Mouse (Mus musculus) embryonic facial prominence, embryonic 13.5 days (tissue): ENCODE data around the gene Akain1. TPM values are rescaled to one million over a fixed set of nuclear protein-coding genes. Genes with fewer than 3 reads are reported as not detected.

Source experiments
- ATAC-seq: fragments of 200-750 bp; cut with Nextera tagmentation; 2 replicates; pipeline ENCODE4 v1.8.0; 2017; ENCODE audit warnings: low read depth; ENCODE audit not compliant: insufficient number of reproducible peaks, insufficient read depth, low FRiP score, low TSS enrichment
- H3K27ac ChIP-seq: fragments of 300-500 bp; sonication (generic); 2 replicates; pipeline ENCODE4 v1.5.1; 2015; ENCODE audit warnings: moderate library complexity, mild to moderate bottlenecking, inconsistent platforms
- H3K27me3 ChIP-seq: fragments of 300-500 bp; sonication (generic); 2 replicates; pipeline ENCODE4 v1.6.1; 2015; ENCODE audit warnings: mild to moderate bottlenecking, inconsistent platforms
- H3K36me3 ChIP-seq: fragments of 300-500 bp; sonication (generic); 2 replicates; pipeline ENCODE4 v1.6.1; 2015; ENCODE audit warnings: mild to moderate bottlenecking, inconsistent platforms
- H3K4me1 ChIP-seq: fragments of 300-500 bp; sonication (generic); 2 replicates; pipeline ENCODE4 v1.6.1; 2015; ENCODE audit warnings: inconsistent platforms
- H3K4me2 ChIP-seq: fragments of 300-500 bp; sonication (generic); 2 replicates; pipeline ENCODE4 v1.6.1; 2015; ENCODE audit warnings: moderate library complexity, mild to moderate bottlenecking, inconsistent platforms
- H3K4me3 ChIP-seq: fragments of 300-500 bp; sonication (generic); 2 replicates; pipeline ENCODE4 v1.5.1; 2015; ENCODE audit warnings: mild to moderate bottlenecking, inconsistent platforms
- H3K9ac ChIP-seq: fragments of 300-500 bp; sonication (generic); 2 replicates; pipeline ENCODE4 v1.6.1; 2015; ENCODE audit warnings: mild to moderate bottlenecking, inconsistent platforms
- H3K9me3 ChIP-seq: fragments of 300-500 bp; sonication (generic); 2 replicates; pipeline ENCODE4 v1.6.1; 2016; ENCODE audit warnings: inconsistent platforms
- WGBS: fragments of 180-500 bp; shearing (Covaris S2); methylation state at CpG from one replicate; pipeline ENCODE4 v1.1.7; 2015; ENCODE audit warnings: mixed read lengths; 5-methylcytosine and 5-hydroxymethylcytosine counted together
- polyA plus RNA-seq: library from polyadenylated mRNA; unstranded; fragments of >200 nt; fragmentation: Nextera tagmentation; extraction: Ambion mirVana; gene quantifications from 2 replicates; pipeline ENCODE4 v1.2.1, GENCODE M21; 2015

Akain1 gene
- polyA plus RNA-seq: not detected in 2 replicates

GRCm38 (mm10) chr17:69438990-69439491, at the start of gene Akain1:
Gene Akain1, plus strand, starts transcription at chr17:69439326.
- Histone ChIP-seq H3K27ac (no peak within 1 kb of the TSS), H3K4me2 (peak within 1 kb of the TSS; percentile 74), H3K4me3 (peak within 1 kb of the TSS; percentile 44), H3K4me1 (peaks cover 14% of the 10 kb centered on the region), H3K9me3 (no peaks in the 10 kb centered on the region), H3K36me3 (no peaks in the 10 kb centered on the region), H3K27me3 (peaks cover 63% of the 10 kb centered on the region), H3K9ac (peak within 1 kb of the TSS; percentile 36; the same call in 1 of the 2 replicates)
- WGBS: under 1% methylated on average over 40 of the region's 44 CpGs
- peak; percentile 86 for ATAC-seq

- H3K36me3 ChIP-seq: 0 out of 2 replicates have a peak, but pooled peaks cover 2% of the 10 kb centered on the region
- H3K4me3 ChIP-seq: no peak overlapping the region
- 0 out of 2 replicates have a peak, but pooled peaks have one; percentile 43 for ATAC-seq
- H3K9ac ChIP-seq: no peak overlapping the region
- H3K9me3 ChIP-seq: no peaks in the 10 kb centered on the region
- H3K27me3 ChIP-seq: no peaks in the 10 kb centered on the region
- H3K27ac ChIP-seq: no peak overlapping the region
- H3K4me1 ChIP-seq: no peaks in the 10 kb centered on the region
- WGBS: 31% methylated on average over 16 of the region's 16 CpGs
- peak overlapping the region; percentile 39; the same call in 1 of the 2 replicates for H3K4me2 ChIP-seq
These were observed 42.7 kb upstream of the Akain1 start for GRCm38 (mm10) chr17:69396147-69397033.

GRCm38 (mm10) chr17:69397163-69397562, 42.0 kb upstream of the Akain1 start:
- no peak overlapping the region for H3K9ac ChIP-seq
- no peak overlapping the region for H3K27ac ChIP-seq
- no peaks in the 10 kb centered on the region for H3K36me3 ChIP-seq
- no peak for ATAC-seq
- no peaks in the 10 kb centered on the region for H3K4me1 ChIP-seq
- WGBS: 56% methylated on average over 5 of the region's 5 CpGs
- H3K9me3 ChIP-seq: no peaks in the 10 kb centered on the region
- no peak overlapping the region for H3K4me3 ChIP-seq
- no peak overlapping the region for H3K4me2 ChIP-seq
- no peaks in the 10 kb centered on the region for H3K27me3 ChIP-seq

- no peak overlapping the region for H3K9ac ChIP-seq
- no peaks in the 10 kb centered on the region for H3K4me1 ChIP-seq
- ATAC-seq: no peak
- H3K36me3 ChIP-seq: no peaks in the 10 kb centered on the region
- H3K4me3 ChIP-seq: no peak overlapping the region
- H3K27me3 ChIP-seq: no peaks in the 10 kb centered on the region
- no peaks in the 10 kb centered on the region for H3K9me3 ChIP-seq
- H3K27ac ChIP-seq: no peak overlapping the region
- no peak overlapping the region for H3K4me2 ChIP-seq
These were observed 41.0 kb upstream of the Akain1 start for GRCm38 (mm10) chr17:69398092-69398491.

- Histone ChIP-seq H3K36me3 (no peaks in the 10 kb centered on the region), H3K9ac (no peak overlapping the region), H3K4me1 (no peaks in the 10 kb centered on the region), H3K27me3 (no peaks in the 10 kb centered on the region), H3K27ac (no peak overlapping the region), H3K9me3 (no peaks in the 10 kb centered on the region), H3K4me3 (no peak overlapping the region), H3K4me2 (no peak overlapping the region)
- 83% methylated on average over 2 of the region's 2 CpGs for WGBS
- ATAC-seq: no peak
These were observed 38.0 kb upstream of the Akain1 start for GRCm38 (mm10) chr17:69401146-69401545.

- H3K9me3 ChIP-seq: no peaks in the 10 kb centered on the region
- no peaks in the 10 kb centered on the region for H3K4me1 ChIP-seq
- peak overlapping the region; percentile 84 for H3K4me3 ChIP-seq
- H3K27ac ChIP-seq: no peak overlapping the region
- H3K4me2 ChIP-seq: peak overlapping the region; percentile 74
- H3K27me3 ChIP-seq: no peaks in the 10 kb centered on the region
- ATAC-seq: no peak
- peak overlapping the region; percentile 91 for H3K9ac ChIP-seq
- no peaks in the 10 kb centered on the region for H3K36me3 ChIP-seq
These were observed 23.0 kb upstream of the Akain1 start for GRCm38 (mm10) chr17:69416163-69416562.

GRCm38 (mm10) chr17:69416920-69417661, 22.0 kb upstream of the Akain1 start:
- Histone ChIP-seq H3K4me2 (peak overlapping the region; percentile 74), H3K4me1 (no peaks in the 10 kb centered on the region), H3K27me3 (no peaks in the 10 kb centered on the region), H3K36me3 (no peaks in the 10 kb centered on the region), H3K9ac (peak overlapping the region; percentile 91), H3K27ac (peak overlapping the region; percentile 95), H3K9me3 (no peaks in the 10 kb centered on the region), H3K4me3 (peak overlapping the region; percentile 84)
- under 1% methylated on average over 56 of the region's 56 CpGs for WGBS
- peak; percentile 99 for ATAC-seq

- peak overlapping the region; percentile 95 for H3K27ac ChIP-seq
- ATAC-seq: peak; percentile 26
- H3K4me1 ChIP-seq: no peaks in the 10 kb centered on the region
- peak overlapping the region; percentile 74 for H3K4me2 ChIP-seq
- H3K9ac ChIP-seq: peak overlapping the region; percentile 91
- 4% methylated on average over 26 of the region's 26 CpGs for WGBS
- H3K27me3 ChIP-seq: no peaks in the 10 kb centered on the region
- no peaks in the 10 kb centered on the region for H3K36me3 ChIP-seq
- H3K9me3 ChIP-seq: no peaks in the 10 kb centered on the region
- H3K4me3 ChIP-seq: peak overlapping the region; percentile 84
These were observed 21.3 kb upstream of the Akain1 start for GRCm38 (mm10) chr17:69417724-69418373.

GRCm38 (mm10) chr17:69421592-69421991, 17.5 kb upstream of the Akain1 start:
- 11% methylated on average over 1 of the region's 1 CpGs for WGBS
- H3K27me3 ChIP-seq: no peaks in the 10 kb centered on the region
- no peak for ATAC-seq

GRCm38 (mm10) chr17:69437836-69438235, 1.3 kb upstream of the Akain1 start:
- Histone ChIP-seq H3K9ac (no peak overlapping the region), H3K4me1 (peaks cover 14% of the 10 kb centered on the region), H3K36me3 (no peaks in the 10 kb centered on the region), H3K27me3 (peaks cover 59% of the 10 kb centered on the region), H3K9me3 (no peaks in the 10 kb centered on the region), H3K4me2 (no peak overlapping the region), H3K27ac (no peak overlapping the region), H3K4me3 (no peak overlapping the region)
- ATAC-seq: no peak
- WGBS: 70% methylated on average over 5 of the region's 5 CpGs

More at GRCm38 (mm10) chr17:69421592-69421991, 17.5 kb upstream of the Akain1 start:
- H3K4me2 ChIP-seq: no peak overlapping the region
- H3K9me3 ChIP-seq: no peaks in the 10 kb centered on the region
- no peak overlapping the region for H3K27ac ChIP-seq
- no peaks in the 10 kb centered on the region for H3K36me3 ChIP-seq
- no peak overlapping the region for H3K9ac ChIP-seq
- H3K4me3 ChIP-seq: no peak overlapping the region
- H3K4me1 ChIP-seq: no peaks in the 10 kb centered on the region

GRCm38 (mm10) chr17:69438486-69438885, 640 bp upstream of the Akain1 start:
- H3K4me3 ChIP-seq: peak overlapping the region; percentile 44
- 30% methylated on average over 14 of the region's 14 CpGs for WGBS
- no peaks in the 10 kb centered on the region for H3K9me3 ChIP-seq
- peak overlapping the region; percentile 74 for H3K4me2 ChIP-seq
- peaks cover 61% of the 10 kb centered on the region for H3K27me3 ChIP-seq
- H3K4me1 ChIP-seq: peaks cover 14% of the 10 kb centered on the region
- H3K9ac ChIP-seq: no peak overlapping the region; the same call in 1 of the 2 replicates
- H3K36me3 ChIP-seq: no peaks in the 10 kb centered on the region
- no peak overlapping the region for H3K27ac ChIP-seq
- no peak for ATAC-seq
